Mouse (Mus musculus): ENCODE measurements around the gene Uck2.

DNA sequence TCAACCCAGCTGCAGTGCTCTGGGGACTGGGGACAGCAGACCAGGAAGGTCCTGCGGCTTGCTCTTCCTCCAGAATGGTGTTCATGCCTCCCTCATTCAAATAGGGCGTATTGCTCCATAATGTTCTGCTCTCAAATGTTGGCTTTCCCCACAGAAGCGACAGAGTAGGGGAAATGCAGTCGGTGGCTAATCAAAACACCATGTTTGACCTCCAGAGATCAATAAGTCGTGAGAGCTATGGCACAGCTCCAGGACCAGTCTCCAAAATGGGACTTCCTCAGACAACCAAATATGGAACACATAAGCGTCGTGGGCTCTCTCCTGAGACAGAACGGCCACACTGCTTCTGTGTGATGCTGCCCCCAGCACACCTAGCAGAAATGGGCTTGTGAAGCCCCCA is 13.3 kb downstream of the Uck2 start:
- no peak for TF ChIP-seq MYB (IDR thresholded peaks at IDR 0.05; ENCODE audit: low read depth, low read length)
- TF ChIP-seq GATA1 (IDR thresholded peaks at IDR 0.05; ENCODE audit: low read depth, low read length) = no peak
- TF ChIP-seq POLR2AphosphoS2 (IDR thresholded peaks at IDR 0.05; ENCODE audit: low read length) = no peak
- TF ChIP-seq MEF2A (IDR thresholded peaks at IDR 0.05; ENCODE audit: extremely low read depth, insufficient replicate concordance, low read depth, low read length, poor library complexity, severe bottlenecking) = no peak
